Mouse (Mus musculus): ENCODE results near the gene Actr5. TPM values are rescaled to one million over a fixed set of nuclear protein-coding genes. Genes with fewer than 3 reads are reported as not detected.
A peak's percentile ranks its signal among the peaks of the same experiment; 100 is the strongest.

Actr5 gene
- 6.2 and 12.0 TPM in 2 replicates for polyA plus RNA-seq (2015; fragmentation: Nextera tagmentation; extraction: Ambion mirVana)

DNA sequence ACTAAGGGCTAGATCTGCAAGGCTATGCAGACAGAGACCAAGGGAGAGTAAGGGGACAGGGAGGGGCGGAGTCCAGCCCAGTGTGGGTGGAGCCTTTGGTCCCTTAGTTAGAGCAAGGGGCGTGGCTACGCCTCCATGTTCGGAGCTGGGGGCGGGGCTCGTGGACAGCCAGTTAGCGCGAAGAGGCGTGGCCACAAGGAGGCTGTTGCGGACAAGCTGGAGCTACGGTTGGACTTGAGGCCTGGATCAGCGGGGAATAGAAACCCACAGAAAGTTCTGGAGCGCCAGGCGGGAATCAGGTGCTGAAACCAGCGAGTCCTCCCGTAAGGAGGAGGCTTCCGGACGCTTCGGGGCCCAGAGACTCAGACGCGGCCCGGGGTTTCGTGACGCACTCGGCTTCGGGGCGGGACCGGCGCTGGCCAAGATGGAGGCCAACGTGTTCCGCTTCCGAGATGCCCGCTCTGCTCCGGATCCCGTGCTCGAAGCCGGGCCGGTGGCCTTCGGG lies at the start of gene Actr5:
TSS of gene Actr5 (plus strand) at position 171 of the 505 bp plus-strand sequence.
- Histone ChIP-seq H3K4me1 (ENCODE audit: control insufficient read depth, insufficient read depth, low read depth, low read length) (peaks cover 14% of the 10 kb centered on the region), H3K27me3 (replicated peaks; ENCODE audit: control insufficient read depth, insufficient read depth, low read length) (0 out of 2 replicates have a peak, but pooled peaks cover 4% of the 10 kb centered on the region), H3K9ac (ENCODE audit: low read depth, low read length) (peak within 1 kb of the TSS; percentile 91), H3K9me3 (ENCODE audit: control insufficient read depth, low read length) (no peaks in the 10 kb centered on the region), H3K27ac (ENCODE audit: low read depth, low read length) (peak within 1 kb of the TSS; percentile 85), H3K4me2 (ENCODE audit: low read length) (peak within 1 kb of the TSS; percentile 92), H3K36me3 (ENCODE audit: control insufficient read depth, insufficient read depth, low read length) (peaks cover 4% of the 10 kb centered on the region; the same call in 1 of the 2 replicates), H3K4me3 (ENCODE audit: low read length) (peak within 1 kb of the TSS; percentile 92)
- ATAC-seq = peak; percentile 95
- under 1% methylated on average over 39 of the region's 39 CpGs for WGBS

DNA sequence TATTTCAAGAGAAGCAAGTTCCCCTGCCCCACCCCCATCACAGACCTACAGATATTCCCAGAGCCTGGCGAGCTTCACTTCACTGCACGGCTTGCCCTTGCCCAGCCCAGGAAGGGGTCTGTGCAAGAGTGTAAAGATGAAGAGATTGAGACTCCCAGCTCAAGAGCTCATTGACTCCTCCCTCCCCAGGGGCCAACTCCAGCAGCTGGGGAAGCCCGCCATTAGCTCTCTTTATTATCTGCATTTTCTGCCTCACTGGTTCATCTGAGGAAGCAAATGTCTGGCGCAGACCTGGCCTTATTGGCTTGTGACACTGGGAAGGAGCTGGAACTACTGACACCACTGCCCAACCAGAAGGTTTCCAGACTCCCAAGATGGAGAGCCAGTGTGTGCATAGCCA lies 44.7 kb upstream of the Actr5 start:
- no peak overlapping the region for H3K4me2 ChIP-seq (ENCODE audit: low read length)
- peaks cover 6% of the 10 kb centered on the region; the same call in 1 of the 2 replicates for H3K4me1 ChIP-seq (ENCODE audit: control insufficient read depth, insufficient read depth, low read depth, low read length)
- no peaks in the 10 kb centered on the region for H3K9me3 ChIP-seq (ENCODE audit: control insufficient read depth, low read length)
- no peak for ATAC-seq
- H3K27me3 ChIP-seq (replicated peaks; ENCODE audit: control insufficient read depth, insufficient read depth, low read length) = no peaks in the 10 kb centered on the region
- H3K27ac ChIP-seq (ENCODE audit: low read depth, low read length) = no peak overlapping the region
- no peaks in the 10 kb centered on the region for H3K36me3 ChIP-seq (ENCODE audit: control insufficient read depth, insufficient read depth, low read length)
- no peak overlapping the region for H3K4me3 ChIP-seq (ENCODE audit: low read length)
- H3K9ac ChIP-seq (ENCODE audit: low read depth, low read length) = no peak overlapping the region
- 22% methylated on average over 4 of the region's 4 CpGs for WGBS

DNA sequence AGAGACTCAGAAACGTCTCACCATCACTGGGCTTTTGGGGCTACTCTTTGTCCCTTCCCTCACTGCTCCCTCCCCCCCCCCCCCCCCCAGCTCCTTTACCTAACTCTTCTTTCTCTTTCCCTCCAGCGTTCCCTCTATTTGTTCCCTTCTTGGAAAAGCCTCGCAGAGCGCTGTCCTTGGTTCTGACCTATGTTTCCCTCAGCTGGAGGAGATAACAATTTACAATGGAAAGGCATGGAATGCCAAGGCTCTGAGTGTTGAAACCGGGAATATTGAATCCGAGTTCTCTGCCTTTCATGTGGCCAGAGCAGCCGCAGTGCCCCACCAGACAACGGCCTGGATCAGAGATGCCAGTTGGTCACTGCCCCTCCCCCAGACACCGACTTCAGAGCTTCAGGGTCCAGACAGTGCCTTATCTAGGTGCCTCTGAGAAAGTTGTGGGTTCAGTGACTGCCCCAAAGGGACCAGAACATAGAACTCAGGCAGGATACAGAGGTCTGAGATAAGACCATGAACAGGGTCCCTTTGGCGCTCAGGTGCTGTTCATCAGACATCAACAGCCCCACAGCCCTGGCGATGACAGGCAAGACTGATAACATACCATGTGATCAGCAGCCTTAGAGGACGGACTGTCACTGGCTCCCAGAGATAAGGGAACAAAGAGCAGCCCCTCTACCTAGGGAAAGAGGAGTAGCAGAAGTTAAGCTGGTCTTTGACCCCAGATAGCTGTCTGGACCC lies 39.9 kb upstream of the Actr5 start:
- WGBS = 11% methylated on average over 12 of the region's 12 CpGs
- no peak overlapping the region for H3K9ac ChIP-seq (ENCODE audit: low read depth, low read length)
- H3K27ac ChIP-seq (ENCODE audit: low read depth, low read length) = no peak overlapping the region
- no peak overlapping the region for H3K4me2 ChIP-seq (ENCODE audit: low read length)
- ATAC-seq = no peak
- no peaks in the 10 kb centered on the region for H3K9me3 ChIP-seq (ENCODE audit: control insufficient read depth, low read length)
- no peak overlapping the region for H3K4me3 ChIP-seq (ENCODE audit: low read length)
- no peaks in the 10 kb centered on the region; the same call in 1 of the 2 replicates for H3K27me3 ChIP-seq (replicated peaks; ENCODE audit: control insufficient read depth, insufficient read depth, low read length)
- no peaks in the 10 kb centered on the region for H3K36me3 ChIP-seq (ENCODE audit: control insufficient read depth, insufficient read depth, low read length)
- H3K4me1 ChIP-seq (ENCODE audit: control insufficient read depth, insufficient read depth, low read depth, low read length) = peaks cover 7% of the 10 kb centered on the region

DNA sequence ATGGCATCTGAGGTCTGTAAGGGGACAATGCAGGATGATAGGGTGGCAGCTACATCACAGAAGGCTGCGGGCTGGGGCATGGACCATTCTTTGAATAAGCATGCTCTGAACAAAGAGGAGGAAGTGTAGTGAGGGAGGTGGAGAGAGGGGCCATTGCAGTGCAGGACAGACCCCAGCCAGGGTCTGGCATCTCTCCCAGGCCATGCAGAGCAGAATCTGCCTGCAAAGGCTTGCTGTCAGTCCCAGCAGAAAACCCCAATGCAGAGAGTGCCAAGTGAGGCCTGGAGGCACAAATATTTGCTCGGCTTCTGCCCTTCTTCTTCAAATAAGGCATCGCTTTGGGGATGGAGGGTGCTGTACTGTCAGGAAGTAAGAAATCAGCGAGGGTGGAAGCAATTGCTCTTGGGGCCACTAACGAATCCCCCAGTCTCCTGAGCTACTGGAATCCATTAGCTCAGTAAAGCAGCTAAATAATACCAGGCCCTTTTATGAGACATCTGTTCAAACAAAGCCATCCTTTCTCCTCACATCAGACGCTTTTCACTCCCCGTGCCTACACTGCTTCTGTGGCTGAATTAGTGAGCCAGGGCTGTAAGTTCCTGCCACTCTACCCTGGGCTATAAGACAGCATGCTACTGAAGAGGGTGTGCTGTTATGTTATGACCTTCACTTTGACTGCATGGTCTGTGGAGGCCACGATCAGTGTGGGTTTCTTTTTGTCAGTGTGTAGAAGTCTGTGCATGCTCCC lies 36.0 kb upstream of the Actr5 start:
- ATAC-seq = peak; percentile 77
- peak overlapping the region; percentile 36 for H3K27ac ChIP-seq (ENCODE audit: low read depth, low read length)
- H3K9me3 ChIP-seq (ENCODE audit: control insufficient read depth, low read length) = no peaks in the 10 kb centered on the region
- H3K4me1 ChIP-seq (ENCODE audit: control insufficient read depth, insufficient read depth, low read depth, low read length) = peaks cover 6% of the 10 kb centered on the region
- H3K9ac ChIP-seq (ENCODE audit: low read depth, low read length) = peak overlapping the region; percentile 5; the same call in 1 of the 2 replicates
- 22% methylated on average over 8 of the region's 8 CpGs for WGBS
- no peak overlapping the region for H3K4me2 ChIP-seq (ENCODE audit: low read length)
- no peaks in the 10 kb centered on the region for H3K36me3 ChIP-seq (ENCODE audit: control insufficient read depth, insufficient read depth, low read length)
- H3K27me3 ChIP-seq (replicated peaks; ENCODE audit: control insufficient read depth, insufficient read depth, low read length) = no peaks in the 10 kb centered on the region; the same call in none of the 2 replicates
- no peak overlapping the region for H3K4me3 ChIP-seq (ENCODE audit: low read length)

DNA sequence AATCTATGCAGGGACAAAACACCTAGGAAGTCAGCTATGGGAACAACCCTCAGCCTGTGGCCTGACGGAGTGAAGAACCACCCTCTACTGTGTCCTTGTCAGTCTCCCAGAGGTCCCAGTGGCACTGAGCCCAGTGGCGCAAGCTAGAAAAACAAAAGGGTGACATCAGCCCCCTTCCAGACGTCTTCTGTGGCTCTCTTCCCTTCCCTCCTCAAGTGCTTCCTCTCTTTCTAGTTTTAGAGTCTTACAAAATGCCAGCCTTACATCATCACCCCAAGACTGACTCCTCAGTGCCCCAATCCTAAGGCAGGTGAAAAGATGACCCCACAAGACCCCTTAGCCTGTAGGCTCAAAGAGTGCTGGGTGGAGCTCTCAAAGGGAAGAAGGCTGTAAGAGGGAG lies 34.2 kb upstream of the Actr5 start:
- no peak for ATAC-seq
- Histone ChIP-seq H3K4me2 (ENCODE audit: low read length) (no peak overlapping the region), H3K4me3 (ENCODE audit: low read length) (no peak overlapping the region), H3K4me1 (ENCODE audit: control insufficient read depth, insufficient read depth, low read depth, low read length) (peaks cover 12% of the 10 kb centered on the region), H3K36me3 (ENCODE audit: control insufficient read depth, insufficient read depth, low read length) (no peaks in the 10 kb centered on the region), H3K27ac (ENCODE audit: low read depth, low read length) (no peak overlapping the region), H3K27me3 (replicated peaks; ENCODE audit: control insufficient read depth, insufficient read depth, low read length) (peaks cover 2% of the 10 kb centered on the region; the same call in 1 of the 2 replicates), H3K9me3 (ENCODE audit: control insufficient read depth, low read length) (no peaks in the 10 kb centered on the region), H3K9ac (ENCODE audit: low read depth, low read length) (no peak overlapping the region)
- 52% methylated on average over 3 of the region's 3 CpGs for WGBS

DNA sequence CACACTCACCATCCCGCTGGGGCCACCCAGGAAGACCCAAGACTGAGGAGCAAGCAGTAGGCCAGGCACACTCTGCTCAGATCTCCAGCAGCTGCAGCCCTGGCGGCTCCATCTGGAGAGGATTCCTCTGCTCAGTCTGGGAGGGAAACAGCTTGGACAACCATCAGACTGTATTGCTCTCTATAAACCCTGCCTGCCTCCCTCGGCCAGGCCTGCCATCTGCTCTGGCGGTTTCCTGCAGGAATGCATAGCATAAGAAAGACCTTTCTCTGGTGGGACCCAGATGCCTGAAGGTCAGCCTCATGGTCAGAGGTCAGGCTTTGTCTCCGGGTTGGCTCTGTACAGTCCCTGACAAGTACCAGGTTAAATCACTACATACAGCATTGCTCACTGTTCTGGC lies 33.4 kb upstream of the Actr5 start:
- WGBS = 38% methylated on average over 5 of the region's 5 CpGs
- Histone ChIP-seq H3K4me1 (ENCODE audit: control insufficient read depth, insufficient read depth, low read depth, low read length) (peaks cover 14% of the 10 kb centered on the region), H3K4me3 (ENCODE audit: low read length) (no peak overlapping the region), H3K27ac (ENCODE audit: low read depth, low read length) (peak overlapping the region; percentile 39; the same call in 1 of the 2 replicates), H3K9ac (ENCODE audit: low read depth, low read length) (no peak overlapping the region), H3K27me3 (replicated peaks; ENCODE audit: control insufficient read depth, insufficient read depth, low read length) (peaks cover 2% of the 10 kb centered on the region; the same call in 1 of the 2 replicates), H3K4me2 (ENCODE audit: low read length) (no peak overlapping the region), H3K9me3 (ENCODE audit: control insufficient read depth, low read length) (no peaks in the 10 kb centered on the region), H3K36me3 (ENCODE audit: control insufficient read depth, insufficient read depth, low read length) (no peaks in the 10 kb centered on the region)
- peak; percentile 53; the same call in 1 of the 2 replicates for ATAC-seq

DNA sequence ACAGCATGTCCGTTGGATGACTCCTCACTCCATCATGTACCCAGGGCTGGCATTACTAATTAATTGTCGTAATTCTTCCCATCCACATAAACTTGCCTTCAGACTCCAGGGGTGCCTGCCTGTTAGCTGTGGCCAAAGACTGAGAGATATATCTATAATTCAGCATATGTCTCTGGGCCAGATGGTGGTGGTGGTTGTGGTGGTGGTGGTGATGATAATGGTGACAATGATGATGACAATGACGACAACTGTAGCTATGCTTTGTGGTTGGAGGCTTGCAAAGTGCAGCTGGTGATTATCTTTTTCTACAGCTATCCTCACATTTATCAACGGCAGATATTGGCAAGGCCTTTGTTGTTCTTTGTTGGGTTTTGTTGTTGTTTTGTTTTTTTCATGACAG lies 31.3 kb upstream of the Actr5 start:
- ATAC-seq = no peak
- Histone ChIP-seq H3K36me3 (ENCODE audit: control insufficient read depth, insufficient read depth, low read length) (no peaks in the 10 kb centered on the region), H3K9me3 (ENCODE audit: control insufficient read depth, low read length) (no peaks in the 10 kb centered on the region), H3K4me2 (ENCODE audit: low read length) (no peak overlapping the region), H3K27ac (ENCODE audit: low read depth, low read length) (no peak overlapping the region), H3K4me1 (ENCODE audit: control insufficient read depth, insufficient read depth, low read depth, low read length) (peaks cover 14% of the 10 kb centered on the region), H3K27me3 (replicated peaks; ENCODE audit: control insufficient read depth, insufficient read depth, low read length) (peaks cover 6% of the 10 kb centered on the region; the same call in 1 of the 2 replicates), H3K9ac (ENCODE audit: low read depth, low read length) (no peak overlapping the region), H3K4me3 (ENCODE audit: low read length) (no peak overlapping the region)
- WGBS = 79% methylated on average over 4 of the region's 4 CpGs

DNA sequence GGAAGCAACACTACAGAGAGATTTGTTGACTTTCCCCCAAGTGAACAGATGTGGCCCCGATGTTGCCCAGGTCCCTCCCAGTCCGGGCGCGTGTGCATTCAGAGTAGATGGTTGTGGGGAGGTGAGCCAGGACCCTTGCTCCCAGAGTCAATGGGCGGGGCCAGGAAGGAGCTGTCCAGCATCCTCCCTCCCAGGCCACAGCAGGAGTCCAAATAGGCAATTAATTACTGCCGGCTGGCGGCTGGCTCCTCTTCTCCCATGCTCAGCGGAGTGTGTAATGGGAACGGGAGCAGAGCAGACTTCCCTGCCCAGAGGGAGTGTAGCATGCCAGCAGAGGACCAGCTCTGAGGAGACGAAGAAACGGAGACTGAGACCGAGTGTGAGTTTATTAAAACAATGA lies 29.6 kb upstream of the Actr5 start:
- Histone ChIP-seq H3K4me2 (ENCODE audit: low read length) (peak overlapping the region; percentile 44), H3K27me3 (replicated peaks; ENCODE audit: control insufficient read depth, insufficient read depth, low read length) (peaks cover 8% of the 10 kb centered on the region; the same call in 1 of the 2 replicates), H3K4me1 (ENCODE audit: control insufficient read depth, insufficient read depth, low read depth, low read length) (peaks cover 11% of the 10 kb centered on the region), H3K36me3 (ENCODE audit: control insufficient read depth, insufficient read depth, low read length) (no peaks in the 10 kb centered on the region), H3K9me3 (ENCODE audit: control insufficient read depth, low read length) (no peaks in the 10 kb centered on the region), H3K4me3 (ENCODE audit: low read length) (peak overlapping the region; percentile 13), H3K27ac (ENCODE audit: low read depth, low read length) (peak overlapping the region; percentile 56), H3K9ac (ENCODE audit: low read depth, low read length) (peak overlapping the region; percentile 45; the same call in 1 of the 2 replicates)
- 1% methylated on average over 12 of the region's 12 CpGs for WGBS
- peak; percentile 88 for ATAC-seq

DNA sequence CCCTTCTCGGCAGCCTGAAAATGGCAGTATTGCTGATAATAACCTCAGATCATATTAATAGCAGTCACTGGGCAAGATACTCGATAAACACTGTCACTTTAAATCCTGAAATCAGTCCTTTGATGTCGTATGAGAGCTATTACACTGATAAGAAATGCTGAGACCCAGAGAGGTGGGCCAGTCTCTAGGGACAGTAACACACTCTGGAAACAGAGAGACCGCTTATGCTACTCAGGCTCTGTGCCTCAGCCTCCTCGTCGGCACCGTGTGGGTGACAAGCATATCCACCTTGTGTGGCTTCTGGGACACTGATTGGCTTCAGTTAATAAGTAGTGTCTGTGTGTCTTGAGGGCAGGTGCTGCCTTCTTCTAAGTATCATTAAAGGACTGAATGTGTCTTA lies 29.1 kb upstream of the Actr5 start:
- H3K27me3 ChIP-seq (replicated peaks; ENCODE audit: control insufficient read depth, insufficient read depth, low read length) = peaks cover 8% of the 10 kb centered on the region; the same call in 1 of the 2 replicates
- peaks cover 11% of the 10 kb centered on the region for H3K4me1 ChIP-seq (ENCODE audit: control insufficient read depth, insufficient read depth, low read depth, low read length)
- H3K4me3 ChIP-seq (ENCODE audit: low read length) = peak overlapping the region; percentile 13
- no peak for ATAC-seq
- H3K9me3 ChIP-seq (ENCODE audit: control insufficient read depth, low read length) = no peaks in the 10 kb centered on the region
- peak overlapping the region; percentile 44 for H3K4me2 ChIP-seq (ENCODE audit: low read length)
- H3K36me3 ChIP-seq (ENCODE audit: control insufficient read depth, insufficient read depth, low read length) = no peaks in the 10 kb centered on the region
- peak overlapping the region; percentile 56 for H3K27ac ChIP-seq (ENCODE audit: low read depth, low read length)
- 11% methylated on average over 7 of the region's 7 CpGs for WGBS
- H3K9ac ChIP-seq (ENCODE audit: low read depth, low read length) = no peak overlapping the region
